Mouse (Mus musculus): ENCODE data around the gene Mrpl43. TPM values are rescaled to one million over a fixed set of nuclear protein-coding genes. Genes with fewer than 3 reads are reported as not detected.

Mrpl43 gene
- polyA plus RNA-seq, 1 experiment from 2014 or later = 92.9 TPM

GRCm38 (mm10) chr19:44989567-44990495 is 16.4 kb downstream of the Mrpl43 start:
- Histone ChIP-seq H3K4me3 (ENCODE audit: low read depth, low read length) (peak overlapping the region; percentile 63), H3K36me3 (ENCODE audit: control insufficient read depth, insufficient read depth, low read length) (0 out of 2 replicates have a peak, but pooled peaks cover 3% of the 10 kb centered on the region), H3K27ac (ENCODE audit: low read length) (peak overlapping the region; percentile 69), H3K9me3 (replicated peaks; ENCODE audit: control insufficient read depth, low read length, poor library complexity, severe bottlenecking) (no peaks in the 10 kb centered on the region), H3K9ac (ENCODE audit: low read depth, low read length) (peak overlapping the region; percentile 85), H3K4me2 (ENCODE audit: low read length) (peak overlapping the region; percentile 76), H3K27me3 (ENCODE audit: control insufficient read depth, insufficient read depth, low read depth, low read length) (no peaks in the 10 kb centered on the region), H3K4me1 (ENCODE audit: control insufficient read depth, insufficient read depth, low read length) (peaks cover 16% of the 10 kb centered on the region)
- 5% methylated on average over 22 of the region's 22 CpGs for WGBS
- peak; percentile 46 for ATAC-seq

- 0 out of 2 replicates have a peak, but pooled peaks cover 3% of the 10 kb centered on the region for H3K36me3 ChIP-seq (ENCODE audit: control insufficient read depth, insufficient read depth, low read length)
- ATAC-seq = peak; percentile 87
- H3K4me1 ChIP-seq (ENCODE audit: control insufficient read depth, insufficient read depth, low read length) = peaks cover 16% of the 10 kb centered on the region
- H3K4me3 ChIP-seq (ENCODE audit: low read depth, low read length) = peak within 1 kb of the TSS; percentile 63
- H3K27ac ChIP-seq (ENCODE audit: low read length) = peak within 1 kb of the TSS; percentile 69
- under 1% methylated on average over 37 of the region's 58 CpGs for WGBS
- peak within 1 kb of the TSS; percentile 76 for H3K4me2 ChIP-seq (ENCODE audit: low read length)
- H3K27me3 ChIP-seq (ENCODE audit: control insufficient read depth, insufficient read depth, low read depth, low read length) = no peaks in the 10 kb centered on the region
- no peaks in the 10 kb centered on the region for H3K9me3 ChIP-seq (replicated peaks; ENCODE audit: control insufficient read depth, low read length, poor library complexity, severe bottlenecking)
- peak within 1 kb of the TSS; percentile 85 for H3K9ac ChIP-seq (ENCODE audit: low read depth, low read length)
Measured at GRCm38 (mm10) chr19:44988831-44989566, 17.2 kb downstream of the Mrpl43 start, which contains the start of gene Sema4g. TSS of gene Sema4g (plus strand) at chr19:44989101.

- Histone ChIP-seq H3K27ac (ENCODE audit: low read length) (peak overlapping the region; percentile 69), H3K4me3 (ENCODE audit: low read depth, low read length) (peak overlapping the region; percentile 63), H3K27me3 (ENCODE audit: control insufficient read depth, insufficient read depth, low read depth, low read length) (no peaks in the 10 kb centered on the region), H3K36me3 (ENCODE audit: control insufficient read depth, insufficient read depth, low read length) (0 out of 2 replicates have a peak, but pooled peaks cover 3% of the 10 kb centered on the region), H3K9me3 (replicated peaks; ENCODE audit: control insufficient read depth, low read length, poor library complexity, severe bottlenecking) (no peaks in the 10 kb centered on the region), H3K4me1 (ENCODE audit: control insufficient read depth, insufficient read depth, low read length) (peaks cover 16% of the 10 kb centered on the region), H3K9ac (ENCODE audit: low read depth, low read length) (peak overlapping the region; percentile 85), H3K4me2 (ENCODE audit: low read length) (peak overlapping the region; percentile 76)
- no peak for ATAC-seq
- WGBS = 22% methylated on average over 9 of the region's 9 CpGs
Measured at GRCm38 (mm10) chr19:44988321-44988720, 17.9 kb downstream of the Mrpl43 start.

GRCm38 (mm10) chr19:44987851-44988250 is 18.4 kb downstream of the Mrpl43 start:
- Histone ChIP-seq H3K4me2 (ENCODE audit: low read length) (no peak overlapping the region), H3K27me3 (ENCODE audit: control insufficient read depth, insufficient read depth, low read depth, low read length) (no peaks in the 10 kb centered on the region), H3K9ac (ENCODE audit: low read depth, low read length) (no peak overlapping the region), H3K4me1 (ENCODE audit: control insufficient read depth, insufficient read depth, low read length) (peaks cover 16% of the 10 kb centered on the region), H3K4me3 (ENCODE audit: low read depth, low read length) (no peak overlapping the region), H3K9me3 (replicated peaks; ENCODE audit: control insufficient read depth, low read length, poor library complexity, severe bottlenecking) (no peaks in the 10 kb centered on the region), H3K36me3 (ENCODE audit: control insufficient read depth, insufficient read depth, low read length) (no peaks in the 10 kb centered on the region), H3K27ac (ENCODE audit: low read length) (no peak overlapping the region)
- ATAC-seq = no peak
- 54% methylated on average over 6 of the region's 6 CpGs for WGBS

GRCm38 (mm10) chr19:44987004-44987403 is 19.2 kb downstream of the Mrpl43 start:
- 72% methylated on average over 6 of the region's 6 CpGs for WGBS
- no peaks in the 10 kb centered on the region for H3K36me3 ChIP-seq (ENCODE audit: control insufficient read depth, insufficient read depth, low read length)
- H3K4me2 ChIP-seq (ENCODE audit: low read length) = no peak overlapping the region
- H3K4me1 ChIP-seq (ENCODE audit: control insufficient read depth, insufficient read depth, low read length) = peaks cover 16% of the 10 kb centered on the region
- no peak overlapping the region for H3K4me3 ChIP-seq (ENCODE audit: low read depth, low read length)
- H3K27ac ChIP-seq (ENCODE audit: low read length) = no peak overlapping the region
- ATAC-seq = no peak
- no peaks in the 10 kb centered on the region for H3K27me3 ChIP-seq (ENCODE audit: control insufficient read depth, insufficient read depth, low read depth, low read length)
- no peaks in the 10 kb centered on the region for H3K9me3 ChIP-seq (replicated peaks; ENCODE audit: control insufficient read depth, low read length, poor library complexity, severe bottlenecking)
- no peak overlapping the region for H3K9ac ChIP-seq (ENCODE audit: low read depth, low read length)

- H3K4me3 ChIP-seq (ENCODE audit: low read depth, low read length) = no peak overlapping the region
Measured at GRCm38 (mm10) chr19:44985159-44985988, 20.9 kb downstream of the Mrpl43 start.

GRCm38 (mm10) chr19:44984420-44984819 is 21.8 kb downstream of the Mrpl43 start:
- Histone ChIP-seq H3K4me2 (ENCODE audit: low read length) (no peak overlapping the region), H3K9me3 (replicated peaks; ENCODE audit: control insufficient read depth, low read length, poor library complexity, severe bottlenecking) (no peaks in the 10 kb centered on the region), H3K4me3 (ENCODE audit: low read depth, low read length) (no peak overlapping the region), H3K27ac (ENCODE audit: low read length) (no peak overlapping the region), H3K4me1 (ENCODE audit: control insufficient read depth, insufficient read depth, low read length) (peaks cover 5% of the 10 kb centered on the region; the same call in 1 of the 2 replicates), H3K9ac (ENCODE audit: low read depth, low read length) (no peak overlapping the region), H3K27me3 (ENCODE audit: control insufficient read depth, insufficient read depth, low read depth, low read length) (no peaks in the 10 kb centered on the region), H3K36me3 (ENCODE audit: control insufficient read depth, insufficient read depth, low read length) (peaks cover 9% of the 10 kb centered on the region)
- WGBS = 95% methylated on average over 4 of the region's 4 CpGs
- ATAC-seq = no peak

More at GRCm38 (mm10) chr19:44985159-44985988, 20.9 kb downstream of the Mrpl43 start:
- no peak overlapping the region for H3K9ac ChIP-seq (ENCODE audit: low read depth, low read length)
- peaks cover 9% of the 10 kb centered on the region for H3K36me3 ChIP-seq (ENCODE audit: control insufficient read depth, insufficient read depth, low read length)
- H3K4me1 ChIP-seq (ENCODE audit: control insufficient read depth, insufficient read depth, low read length) = peaks cover 6% of the 10 kb centered on the region
- H3K9me3 ChIP-seq (replicated peaks; ENCODE audit: control insufficient read depth, low read length, poor library complexity, severe bottlenecking) = no peaks in the 10 kb centered on the region
- 71% methylated on average over 5 of the region's 5 CpGs for WGBS
- H3K27ac ChIP-seq (ENCODE audit: low read length) = no peak overlapping the region
- no peaks in the 10 kb centered on the region for H3K27me3 ChIP-seq (ENCODE audit: control insufficient read depth, insufficient read depth, low read depth, low read length)
- no peak overlapping the region for H3K4me2 ChIP-seq (ENCODE audit: low read length)
- no peak for ATAC-seq

GRCm38 (mm10) chr19:44983366-44983765 is 22.9 kb downstream of the Mrpl43 start:
- no peak overlapping the region for H3K27ac ChIP-seq (ENCODE audit: low read length)
- H3K4me2 ChIP-seq (ENCODE audit: low read length) = no peak overlapping the region
- peaks cover 4% of the 10 kb centered on the region; the same call in 1 of the 2 replicates for H3K4me1 ChIP-seq (ENCODE audit: control insufficient read depth, insufficient read depth, low read length)
- WGBS = 91% methylated on average over 6 of the region's 6 CpGs
- H3K9ac ChIP-seq (ENCODE audit: low read depth, low read length) = no peak overlapping the region
- no peaks in the 10 kb centered on the region for H3K27me3 ChIP-seq (ENCODE audit: control insufficient read depth, insufficient read depth, low read depth, low read length)
- no peak overlapping the region for H3K4me3 ChIP-seq (ENCODE audit: low read depth, low read length)
- peaks cover 13% of the 10 kb centered on the region for H3K36me3 ChIP-seq (ENCODE audit: control insufficient read depth, insufficient read depth, low read length)
- no peaks in the 10 kb centered on the region for H3K9me3 ChIP-seq (replicated peaks; ENCODE audit: control insufficient read depth, low read length, poor library complexity, severe bottlenecking)
- no peak for ATAC-seq

Measured in midbrain, embryonic 16.5 days (tissue).